Mouse (Mus musculus): ENCODE data around the gene Fbxl7.

Fbxl7 gene

DNA sequence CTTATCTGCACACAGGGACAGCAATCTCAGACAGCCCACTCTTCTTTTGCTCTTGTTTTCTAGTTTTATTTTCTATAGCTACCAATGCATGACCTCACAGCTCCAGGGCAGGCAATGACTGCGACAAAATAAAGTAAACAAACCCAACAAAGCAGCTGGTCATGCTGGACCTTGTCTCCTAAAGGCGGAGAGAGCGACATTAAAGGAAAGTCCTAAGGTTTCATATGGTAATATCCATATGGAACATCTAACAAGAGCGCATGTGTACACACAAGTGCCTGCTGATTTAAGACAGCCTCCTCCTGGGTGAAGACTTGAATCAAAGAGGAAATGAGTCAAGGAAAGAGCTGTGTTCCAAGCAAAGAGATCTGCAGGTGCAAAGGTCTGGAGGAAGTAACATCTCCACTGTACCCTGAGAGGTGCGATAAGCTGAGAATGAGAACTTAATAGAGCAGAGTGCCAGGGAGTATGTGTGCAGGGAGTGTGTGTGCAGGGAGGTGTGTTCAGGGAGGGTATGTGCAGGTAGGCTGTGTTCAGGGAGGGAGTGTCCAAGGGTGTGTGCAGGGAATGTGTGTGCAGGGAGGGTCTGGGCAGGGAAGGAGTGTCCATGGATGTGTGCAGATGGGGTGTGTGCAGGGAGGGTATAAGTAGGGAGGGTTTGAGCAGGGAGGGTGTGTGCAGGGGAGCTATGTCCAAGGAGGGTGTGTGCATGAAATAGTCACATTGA is 193.3 kb downstream of the Fbxl7 start:
- no peak for DNase-seq (ENCODE audit: low spot score in 2 of 2)

- DNase-seq (ENCODE audit: low spot score in 2 of 2), result no peak
These were observed 202.3 kb downstream of the Fbxl7 start for GRCm38 (mm10) chr15:26693075-26693474.

GRCm38 (mm10) chr15:26688472-26689104 is 206.8 kb downstream of the Fbxl7 start:
- DNase-seq (ENCODE audit: low spot score in 2 of 2), result no peak

- no peak for DNase-seq (ENCODE audit: low spot score in 2 of 2)
These were observed 207.7 kb downstream of the Fbxl7 start for GRCm38 (mm10) chr15:26687729-26688128.

GRCm38 (mm10) chr15:26682279-26682678 is 213.1 kb downstream of the Fbxl7 start:
- no peak for DNase-seq (ENCODE audit: low spot score in 2 of 2)

GRCm38 (mm10) chr15:26673239-26673859 is 222.0 kb downstream of the Fbxl7 start:
- DNase-seq (ENCODE audit: low spot score in 2 of 2), result no peak

- DNase-seq (ENCODE audit: low spot score in 2 of 2), result no peak
These were observed 240.4 kb downstream of the Fbxl7 start for GRCm38 (mm10) chr15:26654988-26655387.

- DNase-seq (ENCODE audit: low spot score in 2 of 2), result no peak
These were observed 252.8 kb downstream of the Fbxl7 start for GRCm38 (mm10) chr15:26642563-26642962.

GRCm38 (mm10) chr15:26639726-26640125 is 255.7 kb downstream of the Fbxl7 start:
- DNase-seq (ENCODE audit: low spot score in 2 of 2), result no peak

DNA sequence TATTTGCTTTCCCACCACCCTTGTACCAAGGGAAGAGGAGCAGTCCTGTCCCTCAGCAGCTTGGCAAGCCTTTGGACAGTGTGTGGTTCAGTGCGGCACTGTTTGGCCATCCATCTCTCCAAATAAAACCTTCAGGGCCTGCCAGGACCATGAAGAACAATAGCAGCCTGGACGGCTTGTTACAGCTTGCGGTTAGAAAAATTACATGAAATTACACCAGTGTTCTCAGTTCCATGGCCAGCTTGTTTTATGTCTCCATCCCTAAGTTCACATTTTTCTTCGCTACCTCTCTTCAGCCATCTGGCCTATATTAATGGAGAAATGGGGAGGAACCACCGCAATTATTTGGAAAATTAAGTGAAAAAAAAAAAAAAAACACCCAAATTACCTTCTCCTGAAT is 259.8 kb downstream of the Fbxl7 start:
- DNase-seq (ENCODE audit: low spot score in 2 of 2), result no peak

DNA sequence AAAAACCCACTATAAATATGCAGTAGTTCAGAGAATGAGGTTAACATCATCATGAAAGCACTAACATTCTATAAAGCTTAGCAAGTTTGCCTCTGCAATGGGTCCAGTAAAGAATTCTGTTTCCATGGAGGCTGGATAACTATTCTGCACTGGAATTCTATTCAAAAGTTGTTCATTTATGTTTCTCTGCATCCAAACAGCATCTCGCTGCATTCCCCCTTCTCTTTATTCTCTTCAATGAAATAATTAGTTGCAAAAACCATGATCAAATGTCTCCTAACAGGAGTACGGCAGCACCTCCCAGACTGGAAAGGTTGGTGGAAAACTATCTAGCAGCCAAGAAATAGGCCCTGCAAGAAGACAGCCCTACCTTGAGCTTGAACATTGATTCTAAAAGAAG is 267.2 kb downstream of the Fbxl7 start:
- DNase-seq (ENCODE audit: low spot score in 2 of 2), result no peak

GRCm38 (mm10) chr15:26623242-26623641 is 272.1 kb downstream of the Fbxl7 start:
- DNase-seq (ENCODE audit: low spot score in 2 of 2), result no peak

DNA sequence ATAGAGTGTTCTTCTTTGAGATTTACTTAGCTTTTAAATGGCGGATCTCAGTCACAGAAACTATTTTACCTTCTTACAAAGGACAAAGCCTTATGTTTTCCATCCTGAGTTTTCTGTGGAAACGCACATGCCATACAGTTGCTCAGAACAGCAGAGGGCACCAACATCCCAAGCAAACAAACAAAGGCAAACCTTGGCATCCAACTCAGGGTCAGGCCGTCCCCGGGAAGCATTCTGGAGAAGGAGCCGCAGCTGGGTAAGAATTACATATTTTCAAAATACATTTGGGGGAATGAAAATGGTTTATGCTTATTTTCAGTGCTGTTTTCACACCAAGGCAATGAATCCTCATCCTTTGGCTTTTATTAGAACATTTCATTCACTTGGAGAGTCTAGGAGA is 275.1 kb downstream of the Fbxl7 start:
- DNase-seq (ENCODE audit: low spot score in 2 of 2), result peak; percentile 34 to 57

DNA sequence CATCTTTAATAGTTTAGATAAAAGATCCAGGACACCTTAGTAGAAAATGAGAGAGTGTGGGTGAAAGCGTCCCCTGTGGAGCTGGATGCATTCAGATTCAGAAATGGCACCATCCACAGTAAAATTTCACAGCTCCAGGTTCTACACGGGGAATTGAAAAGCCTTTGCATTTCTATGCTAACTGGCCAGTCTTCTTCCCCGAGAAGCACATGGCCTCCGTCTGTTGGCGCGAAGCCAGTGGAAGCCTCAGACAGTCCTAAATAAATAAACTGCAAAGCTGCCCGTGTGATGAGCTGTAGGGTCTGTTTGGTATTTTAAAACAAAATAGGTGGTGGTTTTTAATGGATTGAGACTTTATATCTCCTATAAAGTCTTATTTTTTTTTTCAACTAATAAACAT is 276.2 kb downstream of the Fbxl7 start:
- DNase-seq (ENCODE audit: low spot score in 2 of 2), result peak in 1 of 2 experiments; percentile 11

- DNase-seq (ENCODE audit: low spot score in 2 of 2), result no peak
These were observed 299.1 kb downstream of the Fbxl7 start for GRCm38 (mm10) chr15:26596239-26596638.

DNA sequence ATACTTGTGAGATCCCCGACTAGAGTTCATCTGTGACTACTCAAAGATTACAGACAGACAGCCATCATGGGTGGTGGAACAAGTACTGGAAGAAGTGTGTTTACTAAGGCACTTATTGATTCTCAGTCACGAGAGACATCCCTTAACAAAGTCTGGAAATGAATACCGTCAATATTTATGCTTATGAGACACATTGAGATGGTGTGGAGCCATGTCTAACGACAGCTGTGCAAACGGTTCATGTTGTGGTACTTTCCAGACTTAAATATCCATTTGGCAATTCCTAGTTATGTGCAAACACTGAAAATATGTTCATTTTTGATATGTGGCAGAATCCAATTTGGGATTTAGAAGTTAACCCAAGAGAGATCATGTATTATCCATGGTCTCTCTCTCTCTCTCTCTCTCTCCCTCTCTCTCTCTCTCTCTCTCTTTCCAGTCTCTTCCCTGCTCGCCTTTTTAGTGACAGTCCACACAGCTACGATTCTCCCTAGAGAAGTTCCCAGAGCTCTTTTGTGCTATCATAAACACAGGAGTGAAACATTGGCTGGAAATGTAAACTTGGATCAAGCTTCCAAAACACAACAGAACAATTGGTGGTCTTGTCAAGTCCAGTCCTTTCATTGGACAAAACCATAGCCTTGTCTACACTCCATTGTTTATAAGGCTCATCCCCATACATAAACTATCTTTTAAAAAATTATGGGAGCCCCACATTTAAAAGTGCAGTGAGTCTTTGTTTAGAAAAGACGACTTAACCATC is 315.3 kb downstream of the Fbxl7 start:
- DNase-seq (ENCODE audit: low spot score in 2 of 2), result no peak

- DNase-seq (ENCODE audit: low spot score in 2 of 2), result no peak
These were observed 316.9 kb downstream of the Fbxl7 start for GRCm38 (mm10) chr15:26578500-26578899.

GRCm38 (mm10) chr15:26566076-26566475 is 329.3 kb downstream of the Fbxl7 start:
- no peak for DNase-seq (ENCODE audit: low spot score in 2 of 2)

DNA sequence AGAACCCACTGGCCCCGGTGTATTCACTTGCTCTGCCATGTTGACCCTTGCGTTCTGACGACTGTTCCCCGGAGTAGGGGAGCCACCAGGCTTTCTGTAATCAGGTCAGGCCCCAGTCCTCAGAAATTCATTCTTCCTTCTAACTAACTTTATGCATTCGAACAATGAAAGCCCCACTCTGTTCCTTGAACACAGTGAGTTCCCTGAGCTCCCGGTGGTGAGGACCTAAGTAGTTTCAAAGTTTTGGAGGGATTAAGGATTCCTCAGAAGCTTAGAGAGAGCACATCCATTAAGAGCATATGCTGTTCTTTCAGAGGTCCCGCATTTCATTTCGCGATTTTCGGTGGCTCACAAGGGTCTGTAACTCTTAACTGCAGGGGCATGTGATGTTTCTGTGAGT is 341.8 kb downstream of the Fbxl7 start:
- DNase-seq (ENCODE audit: low spot score in 2 of 2), result no peak

- DNase-seq (ENCODE audit: low spot score in 2 of 2), result no peak
These were observed 361.2 kb downstream of the Fbxl7 start for GRCm38 (mm10) chr15:26533997-26534700.

GRCm38 (mm10) chr15:26519220-26519631 is 376.2 kb downstream of the Fbxl7 start:
- DNase-seq (ENCODE audit: low spot score in 2 of 2), result peak; percentile 4 to 6

GRCm38 (mm10) chr15:26501024-26501423 is 394.4 kb downstream of the Fbxl7 start:
- DNase-seq (ENCODE audit: low spot score in 2 of 2), result no peak

All from heart, adult 9 months (tissue).